Mouse (Mus musculus): ENCODE measurements around the gene Sgo2a. TPM values are rescaled to one million over a fixed set of nuclear protein-coding genes. Genes with fewer than 3 reads are reported as not detected.

Gene Sgo2a
- polyA plus RNA-seq, 1 experiment, result 0.37 TPM

DNA sequence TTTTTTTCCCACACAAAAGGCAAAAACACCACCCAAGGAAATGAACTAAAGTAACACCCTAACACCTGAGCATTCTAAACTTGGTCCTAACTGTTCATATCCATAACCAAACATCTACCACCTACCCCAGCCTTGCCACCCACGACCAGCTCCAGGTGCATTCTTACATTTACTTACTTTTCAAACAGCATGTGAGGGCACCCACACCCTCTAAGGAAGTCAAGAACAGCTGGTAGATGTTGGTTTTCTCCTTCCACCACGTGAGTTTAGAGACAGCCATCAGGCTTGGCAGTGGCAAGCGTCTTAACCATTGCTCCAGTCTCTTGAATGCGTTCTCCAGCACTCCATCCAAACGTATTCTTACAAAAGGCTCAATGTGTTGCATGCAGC, 41.4 kb upstream of the Sgo2a start:
- H3K27ac ChIP-seq (ENCODE audit: insufficient read depth, low read depth, low read length), result no peak overlapping the region
- peaks cover 12% of the 10 kb centered on the region; the same call in 1 of the 2 replicates for H3K36me3 ChIP-seq (ENCODE audit: control insufficient read depth, insufficient read depth, low read length)
- H3K4me1 ChIP-seq (ENCODE audit: control insufficient read depth, insufficient read depth, insufficient read length, low read length), result no peaks in the 10 kb centered on the region
- no peaks in the 10 kb centered on the region; the same call in 1 of the 2 replicates for H3K27me3 ChIP-seq (ENCODE audit: control insufficient read depth, insufficient read depth, low read length)
- 80% methylated on average over 5 of the region's 5 CpGs for WGBS
- no peak for TF ChIP-seq CTCF (IDR thresholded peaks at IDR 0.05; ENCODE audit: extremely low read depth, insufficient read length, insufficient replicate concordance, low read depth, low read length)
- no peak for TF ChIP-seq POLR2A (IDR thresholded peaks at IDR 0.05; ENCODE audit: low read depth, low read length)
- no peak overlapping the region for H3K4me3 ChIP-seq (ENCODE audit: low read depth, low read length)

DNA sequence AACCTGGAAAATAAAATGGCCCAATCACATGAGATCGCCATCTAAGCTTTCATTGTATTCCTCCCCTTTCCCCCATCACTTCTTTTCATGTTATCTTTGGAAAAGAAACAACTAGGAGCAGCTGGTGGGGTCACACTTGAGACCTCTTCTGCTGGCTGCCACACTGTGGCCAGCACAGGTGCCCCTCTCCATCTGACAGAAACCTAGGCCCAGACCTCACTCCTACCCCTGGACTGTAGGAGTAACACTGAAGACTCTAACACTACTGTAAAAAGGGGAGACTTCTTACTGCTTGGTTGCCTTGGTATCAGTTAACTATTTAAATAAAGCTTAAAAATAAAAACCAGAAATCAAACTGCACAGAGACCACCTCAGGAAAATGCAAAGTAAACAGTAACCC, 40.0 kb upstream of the Sgo2a start:
- WGBS, result 92% methylated on average over 1 of the region's 1 CpGs
- TF ChIP-seq CTCF (IDR thresholded peaks at IDR 0.05; ENCODE audit: extremely low read depth, insufficient read length, insufficient replicate concordance, low read depth, low read length) (no peak), POLR2A (IDR thresholded peaks at IDR 0.05; ENCODE audit: low read depth, low read length) (no peak)
- Histone ChIP-seq H3K36me3 (ENCODE audit: control insufficient read depth, insufficient read depth, low read length) (peaks cover 13% of the 10 kb centered on the region; the same call in 1 of the 2 replicates), H3K27me3 (ENCODE audit: control insufficient read depth, insufficient read depth, low read length) (no peaks in the 10 kb centered on the region; the same call in 1 of the 2 replicates), H3K4me3 (ENCODE audit: low read depth, low read length) (no peak overlapping the region), H3K4me1 (ENCODE audit: control insufficient read depth, insufficient read depth, insufficient read length, low read length) (no peaks in the 10 kb centered on the region), H3K27ac (ENCODE audit: insufficient read depth, low read depth, low read length) (no peak overlapping the region)

DNA sequence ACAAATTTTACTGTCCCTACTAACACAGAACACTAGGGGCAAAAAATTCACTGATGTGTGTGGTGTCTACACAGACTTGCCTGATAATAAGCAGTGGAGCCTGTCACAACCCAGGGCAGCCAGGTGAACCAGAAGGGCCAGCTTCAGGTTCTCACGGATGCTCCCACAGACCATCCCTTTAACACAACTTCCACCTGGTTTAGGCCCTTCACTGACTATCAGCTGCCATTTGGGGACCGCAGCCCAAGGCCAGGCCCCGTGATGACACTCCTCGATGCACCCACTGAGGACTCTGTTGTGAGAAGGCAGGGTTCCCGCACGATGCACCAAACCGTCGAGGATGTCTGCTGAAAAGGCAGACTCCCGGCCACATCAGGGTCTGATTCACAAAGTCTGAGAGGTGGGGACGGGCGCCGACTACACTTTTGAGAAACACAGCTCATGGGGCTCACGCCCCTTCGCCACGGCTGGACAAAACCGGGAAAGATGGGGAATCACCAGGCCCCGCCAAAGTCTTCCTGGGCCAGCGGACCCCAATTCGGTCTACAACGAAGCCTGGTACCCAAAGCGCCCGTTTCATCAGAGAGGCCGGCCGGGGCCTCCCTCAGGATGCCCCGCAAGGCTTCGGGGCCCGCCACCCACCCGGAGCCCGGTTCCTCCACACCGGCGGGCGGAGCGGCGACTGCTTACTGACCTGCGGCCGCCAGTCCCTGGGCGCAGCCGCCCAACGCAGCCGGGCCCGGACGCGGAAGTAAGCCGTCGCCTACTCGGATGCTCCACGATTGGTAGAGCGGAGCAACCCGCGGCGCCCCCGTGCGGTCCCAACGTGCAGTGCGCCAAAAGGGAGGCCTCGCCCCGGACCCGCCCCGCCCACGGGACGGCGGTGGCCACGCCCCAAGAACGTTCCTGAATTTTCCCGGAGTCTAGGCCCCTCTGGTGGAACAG, 26.2 kb upstream of the Sgo2a start:
- Histone ChIP-seq H3K4me1 (ENCODE audit: control insufficient read depth, insufficient read depth, insufficient read length, low read length) (no peaks in the 10 kb centered on the region), H3K27ac (ENCODE audit: insufficient read depth, low read depth, low read length) (no peak overlapping the region), H3K27me3 (ENCODE audit: control insufficient read depth, insufficient read depth, low read length) (no peaks in the 10 kb centered on the region; the same call in 1 of the 2 replicates), H3K36me3 (ENCODE audit: control insufficient read depth, insufficient read depth, low read length) (no peaks in the 10 kb centered on the region), H3K4me3 (ENCODE audit: low read depth, low read length) (peak overlapping the region; percentile 84)
- 1% methylated on average over 65 of the region's 65 CpGs for WGBS
- peak; percentile 78 for TF ChIP-seq CTCF (IDR thresholded peaks at IDR 0.05; ENCODE audit: extremely low read depth, insufficient read length, insufficient replicate concordance, low read depth, low read length)
- peak; percentile 91 for TF ChIP-seq POLR2A (IDR thresholded peaks at IDR 0.05; ENCODE audit: low read depth, low read length)

DNA sequence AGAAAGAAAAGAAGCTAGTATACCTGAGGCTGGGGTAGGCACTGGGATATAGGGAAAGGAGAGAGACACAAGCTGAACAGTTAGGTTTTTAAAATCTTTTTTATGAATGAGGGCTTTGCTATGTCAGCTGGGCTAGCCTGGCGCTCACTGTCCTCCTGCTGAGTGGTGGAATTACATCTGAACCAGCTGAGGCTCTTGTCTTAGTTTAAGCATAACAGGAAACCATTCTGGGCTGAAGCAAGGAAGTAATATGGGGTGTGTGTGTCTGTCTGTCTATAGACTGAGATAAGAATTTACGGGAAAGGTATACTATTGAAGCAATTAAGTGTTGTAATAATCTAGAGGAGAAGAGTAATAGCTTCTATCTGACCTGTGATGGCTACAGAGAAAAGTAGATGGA, 24.2 kb upstream of the Sgo2a start:
- 43% methylated on average over 2 of the region's 2 CpGs for WGBS
- Histone ChIP-seq H3K4me1 (ENCODE audit: control insufficient read depth, insufficient read depth, insufficient read length, low read length) (no peaks in the 10 kb centered on the region), H3K4me3 (ENCODE audit: low read depth, low read length) (no peak overlapping the region), H3K36me3 (ENCODE audit: control insufficient read depth, insufficient read depth, low read length) (no peaks in the 10 kb centered on the region), H3K27me3 (ENCODE audit: control insufficient read depth, insufficient read depth, low read length) (no peaks in the 10 kb centered on the region; the same call in 1 of the 2 replicates), H3K27ac (ENCODE audit: insufficient read depth, low read depth, low read length) (no peak overlapping the region)
- TF ChIP-seq POLR2A (IDR thresholded peaks at IDR 0.05; ENCODE audit: low read depth, low read length), result no peak

DNA sequence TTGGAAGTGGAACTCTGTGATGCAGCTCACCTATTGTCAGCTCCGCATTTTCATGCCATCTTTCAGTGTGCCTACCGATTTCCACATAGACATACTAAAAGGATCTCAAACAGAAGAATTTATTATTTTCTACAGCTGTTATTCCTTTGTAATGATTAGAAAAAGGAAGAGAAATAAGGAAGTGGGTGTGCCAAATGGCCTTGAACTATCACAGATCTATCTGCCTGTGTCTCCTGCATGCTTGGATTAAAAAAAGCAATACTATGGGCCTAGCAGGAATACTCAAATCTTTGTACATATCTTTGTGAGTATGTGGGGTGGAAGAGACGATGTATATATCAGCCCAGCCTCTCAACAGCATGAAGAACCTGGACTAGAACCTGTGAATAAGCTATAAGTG, 18.9 kb upstream of the Sgo2a start:
- WGBS, result 83% methylated on average over 3 of the region's 3 CpGs
- Histone ChIP-seq H3K27me3 (ENCODE audit: control insufficient read depth, insufficient read depth, low read length) (no peaks in the 10 kb centered on the region), H3K36me3 (ENCODE audit: control insufficient read depth, insufficient read depth, low read length) (no peaks in the 10 kb centered on the region), H3K27ac (ENCODE audit: insufficient read depth, low read depth, low read length) (no peak overlapping the region), H3K4me1 (ENCODE audit: control insufficient read depth, insufficient read depth, insufficient read length, low read length) (no peaks in the 10 kb centered on the region), H3K4me3 (ENCODE audit: low read depth, low read length) (no peak overlapping the region)
- no peak for TF ChIP-seq POLR2A (IDR thresholded peaks at IDR 0.05; ENCODE audit: low read depth, low read length)
- TF ChIP-seq CTCF (IDR thresholded peaks at IDR 0.05; ENCODE audit: extremely low read depth, insufficient read length, insufficient replicate concordance, low read depth, low read length), result no peak

DNA sequence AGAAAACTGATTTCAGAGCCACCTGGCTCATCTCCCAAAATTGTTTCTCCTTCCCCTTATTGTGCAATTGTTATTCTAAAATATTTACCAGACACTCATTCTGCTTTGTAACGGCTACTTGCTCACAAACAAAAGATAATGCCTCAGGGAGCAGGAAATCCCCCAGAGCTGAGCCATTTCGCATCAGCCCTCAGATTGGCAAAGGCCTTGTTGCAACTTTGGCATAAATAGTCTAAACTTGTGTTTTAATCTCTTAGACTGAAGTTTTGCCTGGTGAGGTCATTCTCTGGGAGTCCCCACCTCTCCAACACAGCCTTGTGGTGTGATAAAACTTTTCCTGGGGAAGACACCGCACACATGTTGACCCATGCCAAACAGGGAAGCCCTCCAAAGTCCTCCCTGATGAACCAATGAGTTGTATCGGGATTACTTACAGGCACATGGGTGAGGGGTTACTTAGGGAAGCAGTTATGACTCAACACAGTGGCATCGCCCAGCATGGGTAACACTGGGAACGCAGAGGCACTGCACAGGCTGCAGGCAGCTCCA, 6.6 kb upstream of the Sgo2a start:
- no peak overlapping the region for H3K4me3 ChIP-seq (ENCODE audit: low read depth, low read length)
- H3K36me3 ChIP-seq (ENCODE audit: control insufficient read depth, insufficient read depth, low read length), result no peaks in the 10 kb centered on the region
- no peak overlapping the region for H3K27ac ChIP-seq (ENCODE audit: insufficient read depth, low read depth, low read length)
- H3K4me1 ChIP-seq (ENCODE audit: control insufficient read depth, insufficient read depth, insufficient read length, low read length), result no peaks in the 10 kb centered on the region
- 72% methylated on average over 6 of the region's 6 CpGs for WGBS
- no peaks in the 10 kb centered on the region for H3K27me3 ChIP-seq (ENCODE audit: control insufficient read depth, insufficient read depth, low read length)
- TF ChIP-seq POLR2A (IDR thresholded peaks at IDR 0.05; ENCODE audit: low read depth, low read length) (no peak), CTCF (IDR thresholded peaks at IDR 0.05; ENCODE audit: extremely low read depth, insufficient read length, insufficient replicate concordance, low read depth, low read length) (no peak)

DNA sequence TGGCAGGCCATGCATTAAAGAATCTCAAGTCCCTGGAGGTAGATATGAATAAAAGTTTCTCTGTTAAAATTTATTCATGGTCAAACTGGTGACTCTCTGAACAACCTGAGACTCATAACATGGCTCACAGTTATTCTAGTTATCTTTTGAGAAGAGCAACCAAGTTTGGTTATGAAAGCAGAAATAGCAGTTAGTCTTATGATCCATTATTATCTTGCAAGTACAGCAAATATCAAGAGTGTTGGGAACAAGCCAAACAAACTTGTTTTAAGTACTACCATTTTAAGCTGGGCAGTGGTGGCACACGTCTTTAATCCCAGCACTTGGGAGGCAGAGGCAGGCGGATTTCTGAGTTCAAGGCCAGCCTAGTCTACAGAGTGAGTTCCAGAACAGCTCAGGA, 4.5 kb upstream of the Sgo2a start:
- H3K36me3 ChIP-seq (ENCODE audit: control insufficient read depth, insufficient read depth, low read length), result no peaks in the 10 kb centered on the region
- no peak overlapping the region for H3K27ac ChIP-seq (ENCODE audit: insufficient read depth, low read depth, low read length)
- H3K4me3 ChIP-seq (ENCODE audit: low read depth, low read length), result no peak overlapping the region
- no peak for TF ChIP-seq POLR2A (IDR thresholded peaks at IDR 0.05; ENCODE audit: low read depth, low read length)
- TF ChIP-seq CTCF (IDR thresholded peaks at IDR 0.05; ENCODE audit: extremely low read depth, insufficient read length, insufficient replicate concordance, low read depth, low read length), result no peak
- 68% methylated on average over 2 of the region's 2 CpGs for WGBS
- H3K4me1 ChIP-seq (ENCODE audit: control insufficient read depth, insufficient read depth, insufficient read length, low read length), result no peaks in the 10 kb centered on the region
- no peaks in the 10 kb centered on the region for H3K27me3 ChIP-seq (ENCODE audit: control insufficient read depth, insufficient read depth, low read length)
